Mouse (Mus musculus) Muller cell, postnatal 12 days (primary cell): ENCODE data around the gene Nudt21.

Source experiments
- DNase-seq: peaks from one replicate; pipeline ENCODE4 v3.0.0-alpha.2; 2015; ENCODE audit errors: inconsistent ontology term

The Nudt21 gene

GRCm38 (mm10) chr8:94004139-94004538 lies 32.7 kb downstream of the Nudt21 start:
- no peak for DNase-seq

- no peak for DNase-seq
Observed at GRCm38 (mm10) chr8:93998961-93999360, 37.9 kb downstream of the Nudt21 start.

GRCm38 (mm10) chr8:93989739-93990138 lies 47.1 kb downstream of the Nudt21 start:
- no peak for DNase-seq

- DNase-seq = no peak
Observed at GRCm38 (mm10) chr8:93984731-93985130, 52.1 kb downstream of the Nudt21 start.

- no peak for DNase-seq
Observed at GRCm38 (mm10) chr8:93983827-93984226, 53.0 kb downstream of the Nudt21 start.

GRCm38 (mm10) chr8:93981679-93982215 lies 55.1 kb downstream of the Nudt21 start:
- DNase-seq = peak; percentile 30

GRCm38 (mm10) chr8:93980141-93980540 lies 56.7 kb downstream of the Nudt21 start:
- peak; percentile 78 for DNase-seq

- DNase-seq = no peak
Observed at GRCm38 (mm10) chr8:93976446-93977211, 60.2 kb downstream of the Nudt21 start.

- DNase-seq = no peak
Observed at GRCm38 (mm10) chr8:93975358-93975757, 61.5 kb downstream of the Nudt21 start.

- DNase-seq = no peak
Observed at GRCm38 (mm10) chr8:93974602-93975186, 62.1 kb downstream of the Nudt21 start.

GRCm38 (mm10) chr8:93973831-93974375 lies 62.9 kb downstream of the Nudt21 start:
- DNase-seq = no peak

GRCm38 (mm10) chr8:93972971-93973734 lies 63.7 kb downstream of the Nudt21 start:
- no peak for DNase-seq

- no peak for DNase-seq
Observed at GRCm38 (mm10) chr8:93972211-93972610, 64.6 kb downstream of the Nudt21 start.

- no peak for DNase-seq
Observed at GRCm38 (mm10) chr8:93971451-93971850, 65.4 kb downstream of the Nudt21 start.

- no peak for DNase-seq
Observed at GRCm38 (mm10) chr8:93969626-93970340, 67.0 kb downstream of the Nudt21 start.

- no peak for DNase-seq
Observed at GRCm38 (mm10) chr8:93968293-93968692, 68.5 kb downstream of the Nudt21 start.
